In genomic region chr9:123136953-123137682, GRCm38 (mm10) we compare ENCODE assay signal across 17 mouse cellular contexts. TPM values are rescaled to one million over a fixed set of nuclear protein-coding genes. Genes with fewer than 3 reads are reported as not detected.
DNase-seq lines count a peak whose midpoint lies in the region; ATAC-seq lines count a peak whose summit lies in the region.
"Had no signal": no experiment of that assay in that cellular context is flagged by ENCODE, and none has a peak within 500 bp of the region (broad histone marks: within the 10 kb centered on the region; RNA-seq: fewer than 3 reads in every experiment).

No protein-coding gene starts in this region.

- no peak overlapping the region for H3K9ac ChIP-seq in kidney, embryonic 16.5 days (replicated peaks; ENCODE audit: low read length)
- no peak overlapping the region for H3K9ac ChIP-seq in forebrain, embryonic 13.5 days
- H3K9ac ChIP-seq: liver, embryonic 15.5 days had no signal

- WGBS in kidney, embryonic 16.5 days: 75% methylated on average over 7 of the region's 7 CpGs
- WGBS in forebrain, embryonic 13.5 days: 90% methylated on average over 7 of the region's 7 CpGs

- no peak overlapping the region for H3K4me2 ChIP-seq in kidney, embryonic 16.5 days (replicated peaks; ENCODE audit: low read depth, low read length)
- no peak overlapping the region for H3K4me2 ChIP-seq in forebrain, embryonic 13.5 days
- H3K4me2 ChIP-seq: liver, embryonic 15.5 days had no signal

- no peaks in the 10 kb centered on the region for H3K27me3 ChIP-seq in kidney, embryonic 16.5 days (ENCODE audit: insufficient read depth, low read length)
- H3K27me3 ChIP-seq in forebrain, embryonic 13.5 days: no peaks in the 10 kb centered on the region
- H3K27me3 ChIP-seq: liver, embryonic 15.5 days had no signal

- peaks cover 7% of the 10 kb centered on the region for H3K4me1 ChIP-seq in kidney, embryonic 16.5 days (ENCODE audit: insufficient read depth, low read length)
- H3K4me1 ChIP-seq in forebrain, embryonic 13.5 days: no peaks in the 10 kb centered on the region
- H3K4me1 ChIP-seq: forebrain, embryonic 10.5 days; liver, embryonic 15.5 days; midbrain, embryonic 10.5 days had no signal

- no peak overlapping the region for H3K4me3 ChIP-seq in kidney, embryonic 16.5 days (ENCODE audit: low read length)
- H3K4me3 ChIP-seq in forebrain, embryonic 13.5 days: no peak overlapping the region
- H3K4me3 ChIP-seq: forebrain, embryonic 10.5 days; left cerebral cortex, adult 2 months; liver, embryonic 15.5 days; midbrain, embryonic 10.5 days had no signal

- H3K36me3 ChIP-seq in kidney, embryonic 16.5 days (ENCODE audit: insufficient read depth, low read length): peaks cover 66% of the 10 kb centered on the region
- peaks cover 92% of the 10 kb centered on the region for H3K36me3 ChIP-seq in forebrain, embryonic 13.5 days (ENCODE audit: poor library complexity, severe bottlenecking)

- H3K9me3 ChIP-seq in kidney, embryonic 16.5 days (ENCODE audit: low read length): no peaks in the 10 kb centered on the region; the same call in 1 of the 2 replicates
- no peaks in the 10 kb centered on the region for H3K9me3 ChIP-seq in forebrain, embryonic 13.5 days (replicated peaks)
- H3K9me3 ChIP-seq: forebrain, embryonic 10.5 days; liver, embryonic 15.5 days had no signal

- H3K27ac ChIP-seq in kidney, embryonic 16.5 days (ENCODE audit: low read length): no peak overlapping the region
- no peak overlapping the region for H3K27ac ChIP-seq in forebrain, embryonic 13.5 days
- H3K27ac ChIP-seq: forebrain, embryonic 10.5 days; left cerebral cortex, adult 2 months; liver, embryonic 15.5 days; midbrain, embryonic 10.5 days had no signal

- DNase-seq in kidney, postnatal 14 days: no peak
- DNase-seq in 3134 (ENCODE audit: extremely low read depth, insufficient read length, low spot score) (peak; percentile 48), 3T3-L1 (ENCODE audit: low read depth, low spot score) (peak; percentile 94)
- DNase-seq in heart, postnatal 4 days: peak; percentile 22
- no peak for DNase-seq in adrenal gland, postnatal 36 days
- DNase-seq: kidney, postnatal 25 days; thymus, postnatal 36 days had no signal

- ATAC-seq in kidney, embryonic 16.5 days (ENCODE audit: low FRiP score, low TSS enrichment): 0 out of 2 replicates have a peak, but pooled peaks have one; percentile 16
- ATAC-seq in forebrain, embryonic 13.5 days: no peak
- ATAC-seq: activated CD4-positive, CD25-positive, alpha-beta regulatory T cell, adult 4 months; hindbrain, embryonic 16.5 days had no signal

RNA-seq across cellular contexts. Expression of gene Clec3b, which starts 13.6 kb away (rescaled TPM):
- polyA plus RNA-seq in kidney, embryonic 16.5 days (2015; fragmentation: Nextera tagmentation; extraction: Ambion mirVana): 0.70 and 0.77 TPM in 2 replicates
- 10 to 100 TPM; 32.8 to 39.7 TPM for total RNA-seq in heart, postnatal 4 days (2021)
- 10 to 100 TPM; 30.4 to 58.6 TPM for total RNA-seq in adrenal gland, postnatal 36 days (2021)
- 0.17 TPM in 1 of 2 replicates, not detected in the other for polyA plus RNA-seq in forebrain, embryonic 13.5 days (2015; fragmentation: Nextera tagmentation; extraction: Ambion mirVana)
- total RNA-seq: common myeloid progenitor, adult 5-6 weeks; neutrophil, adult 5-6 weeks had no signal
- polyA plus RNA-seq: activated CD4-positive, CD25-positive, alpha-beta regulatory T cell, adult 4 months; forebrain, embryonic 10.5 days; liver, embryonic 15.5 days had no signal

RNA-seq across cellular contexts. Expression of gene Exosc7, which starts 24.1 kb away (rescaled TPM):
- 133 and 137 TPM in 2 replicates for polyA plus RNA-seq in kidney, embryonic 16.5 days (2015; fragmentation: Nextera tagmentation; extraction: Ambion mirVana)
- total RNA-seq in heart, postnatal 4 days (2021): 10 to 100 TPM; 36.3 to 36.9 TPM
- total RNA-seq in adrenal gland, postnatal 36 days (2021): 10 to 100 TPM; 33.2 to 41.3 TPM
- polyA plus RNA-seq in forebrain, embryonic 13.5 days (2015; fragmentation: Nextera tagmentation; extraction: Ambion mirVana): 110 and 118 TPM in 2 replicates

RNA-seq across cellular contexts. Expression of gene Zdhhc3, which starts 24.1 kb away (rescaled TPM):
- polyA plus RNA-seq in kidney, embryonic 16.5 days (2015; fragmentation: Nextera tagmentation; extraction: Ambion mirVana): 69.8 and 73.4 TPM in 2 replicates
- total RNA-seq in heart, postnatal 4 days (2021): 10 to 100 TPM; 53.4 to 54.4 TPM
- 10 to 100 TPM; 64.2 to 80.4 TPM for total RNA-seq in adrenal gland, postnatal 36 days (2021)
- polyA plus RNA-seq in forebrain, embryonic 13.5 days (2015; fragmentation: Nextera tagmentation; extraction: Ambion mirVana): 66.8 and 80.7 TPM in 2 replicates

Comparison
In these comparisons a context has a peak if more than half of its experiments do, and no peak if none do; other contexts are left out.
1. DNase-seq: peak in 3134 (single experiment), 3T3-L1 (single experiment) and heart, postnatal 4 days (single experiment); none in kidney, postnatal 14 days (single experiment) and adrenal gland, postnatal 36 days (0 of 2).